Mouse (Mus musculus): ENCODE results near the gene Rere.

Rere gene

DNA sequence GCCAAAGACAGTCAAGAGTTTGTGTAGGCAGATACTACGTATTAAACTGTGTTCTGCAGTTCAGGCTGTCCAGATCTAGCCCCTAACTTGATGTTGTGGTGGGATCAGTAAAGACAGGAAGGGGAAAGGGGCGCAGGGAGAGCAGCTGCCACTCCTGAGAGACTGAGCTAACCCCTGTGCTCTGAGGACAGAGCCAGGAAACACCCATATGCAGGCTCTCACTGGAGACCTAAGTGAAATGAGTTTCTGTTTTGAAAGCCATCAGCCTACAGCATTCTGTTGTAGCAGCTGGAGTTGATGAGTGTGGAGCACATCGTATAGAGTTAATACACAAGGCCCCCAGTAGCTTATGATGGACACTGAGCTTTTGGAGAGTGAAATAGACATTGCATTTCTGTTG is 101.1 kb downstream of the Rere start:
- no peak for DNase-seq (ENCODE audit: low spot score)

DNA sequence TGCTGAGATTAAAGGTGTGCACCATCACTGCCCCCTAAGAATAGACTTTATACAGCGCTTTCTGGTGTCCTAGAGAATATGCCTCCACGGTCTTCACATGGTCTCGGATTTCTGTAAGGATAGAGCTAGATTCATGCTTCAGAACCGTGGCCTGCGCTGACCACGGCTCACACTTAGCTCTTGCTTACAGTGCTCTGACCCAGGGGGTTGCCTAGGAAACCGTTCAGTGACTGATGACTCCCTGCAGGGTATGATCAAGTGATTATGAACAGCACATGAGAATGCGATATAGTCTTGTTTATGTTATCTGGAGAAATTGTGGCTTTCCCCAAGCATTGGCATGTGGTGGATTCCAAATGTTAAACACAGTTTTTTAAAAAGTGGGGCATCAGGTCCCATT is 103.0 kb downstream of the Rere start:
- no peak for DNase-seq (ENCODE audit: low spot score)

DNA sequence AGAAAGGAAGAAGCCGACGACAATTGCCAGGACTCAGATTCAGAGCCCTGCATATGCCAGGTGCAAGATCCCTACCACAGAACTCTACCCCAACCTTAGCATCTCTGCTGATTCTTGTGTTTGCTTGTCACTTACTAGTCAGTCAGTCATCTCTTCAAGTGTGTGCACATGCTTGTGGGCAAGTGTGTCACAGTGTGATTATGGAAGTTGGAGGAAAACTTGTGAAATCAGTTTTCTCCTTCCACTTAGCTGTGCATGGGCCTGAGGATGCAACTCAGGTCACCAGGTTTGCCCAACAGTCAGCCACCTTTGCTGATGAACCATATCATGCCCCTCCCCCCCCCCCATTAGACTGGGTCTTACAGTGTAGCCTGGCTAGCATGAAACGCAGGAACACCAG is 103.5 kb downstream of the Rere start:
- DNase-seq (ENCODE audit: low spot score): no peak

DNA sequence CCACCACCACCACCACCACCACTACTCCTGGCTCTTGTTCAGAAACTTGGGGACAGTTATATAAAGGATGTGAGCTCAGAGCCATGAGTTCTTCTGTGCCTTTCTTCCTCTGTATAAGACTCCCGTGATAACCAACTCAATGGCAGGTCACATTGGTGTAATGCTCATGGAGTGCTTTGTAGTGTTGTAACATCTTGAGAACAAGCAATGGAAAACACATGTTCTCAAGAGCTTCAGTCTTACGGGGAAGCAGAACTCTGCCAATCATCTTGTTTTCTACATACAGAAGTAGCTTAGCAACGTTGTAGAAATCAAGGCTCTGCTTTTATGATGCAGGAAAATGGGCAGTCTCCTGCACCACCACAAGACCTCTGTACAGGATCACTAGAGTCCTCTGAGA is 107.1 kb downstream of the Rere start:
- no peak for DNase-seq (ENCODE audit: low spot score)

DNA sequence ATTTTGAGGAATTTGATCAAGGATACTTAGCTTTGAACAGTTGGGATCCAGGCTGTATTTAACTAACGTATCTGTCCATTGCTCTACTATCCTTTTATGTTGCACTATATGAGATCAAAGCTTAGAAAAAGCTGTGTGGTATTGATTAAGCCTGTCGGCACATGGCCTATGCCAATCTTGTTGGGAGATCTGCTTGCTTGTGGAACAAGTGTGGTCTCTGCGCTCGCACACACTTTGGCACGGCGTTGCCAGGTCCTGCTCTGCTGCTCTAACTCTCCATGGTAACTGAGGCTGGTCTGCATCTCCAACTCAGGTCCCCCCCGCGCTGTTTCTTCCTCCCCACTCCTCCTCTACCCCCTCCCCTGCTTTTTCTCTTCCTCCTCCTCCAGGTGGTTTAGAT is 112.2 kb downstream of the Rere start:
- no peak for DNase-seq (ENCODE audit: low spot score)

DNA sequence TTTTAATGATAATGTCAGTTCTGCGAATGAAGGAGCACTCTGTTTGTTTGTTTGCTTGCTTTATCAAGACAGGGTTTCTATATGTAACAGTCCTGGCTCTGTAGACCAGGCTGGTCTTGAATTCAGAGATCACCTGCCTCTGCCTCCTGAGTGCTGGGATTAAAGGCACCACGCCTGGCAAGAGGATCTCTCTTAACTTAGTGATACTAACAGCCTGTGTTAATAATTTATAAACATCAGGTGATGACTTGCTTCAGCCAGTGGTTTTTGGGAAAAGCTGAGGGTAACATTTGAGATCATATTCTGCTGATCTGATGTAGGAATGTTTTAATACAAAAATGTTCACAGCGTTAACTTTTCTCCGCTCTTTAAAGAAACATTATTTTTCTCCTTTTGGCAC is 112.6 kb downstream of the Rere start:
- DNase-seq (ENCODE audit: low spot score): no peak

DNA sequence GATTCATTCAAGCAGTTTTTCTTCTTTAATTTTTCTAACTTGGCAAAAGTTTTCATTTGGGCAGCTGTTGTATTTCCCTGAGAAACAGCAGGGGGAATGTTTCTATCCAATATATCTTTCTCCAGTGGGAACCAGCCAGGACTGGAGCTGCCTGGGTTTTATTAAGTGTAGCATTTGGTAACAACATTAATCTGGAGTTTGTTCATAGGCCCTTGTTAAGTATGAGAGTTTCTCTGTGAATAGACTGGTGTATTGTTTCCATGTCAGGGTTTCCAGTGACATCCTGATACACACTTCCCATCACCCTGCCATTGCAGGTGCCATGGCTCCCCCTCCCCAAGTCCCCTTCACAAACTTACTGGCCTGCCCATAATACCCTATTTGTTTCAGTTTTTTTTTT is 114.9 kb downstream of the Rere start:
- DNase-seq (ENCODE audit: low spot score): no peak

DNA sequence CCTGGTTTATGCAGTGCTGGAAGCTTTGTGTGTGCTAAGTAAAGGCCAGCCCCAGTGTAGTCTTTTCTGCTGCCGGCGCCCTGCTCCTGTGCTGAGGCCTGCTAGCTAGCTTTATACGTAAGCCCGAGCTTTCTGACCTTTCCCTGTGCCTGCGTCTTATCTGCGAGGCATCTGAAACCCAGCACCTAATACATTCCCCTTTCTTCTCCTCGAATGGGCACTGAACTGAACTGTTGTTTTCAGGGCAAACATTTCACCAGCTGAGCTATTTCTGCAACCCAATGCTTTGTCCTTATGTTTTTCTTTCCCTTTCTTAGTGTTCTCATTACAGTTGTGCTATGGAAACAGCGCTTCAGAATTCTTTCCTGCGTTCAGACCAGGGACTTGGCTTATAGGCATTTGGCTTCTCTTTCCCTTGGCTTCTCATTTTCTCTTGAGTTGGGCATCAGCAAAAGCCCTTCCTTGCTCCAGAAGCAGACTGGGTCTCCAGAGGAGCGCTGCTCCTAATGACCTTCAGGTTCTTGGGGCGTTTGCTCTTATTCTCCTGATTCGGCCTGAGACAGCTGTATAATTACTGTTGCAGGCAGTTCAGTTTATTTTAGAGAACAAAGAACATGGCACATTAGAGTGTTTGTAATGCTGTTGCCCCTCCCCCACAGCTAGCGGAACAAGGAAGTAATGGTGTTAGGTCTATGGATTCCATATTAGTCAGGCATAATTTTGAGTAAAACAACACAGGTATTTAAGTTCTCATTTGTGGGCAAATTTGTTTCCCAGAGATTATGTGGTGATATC is 115.6 kb downstream of the Rere start:
- no peak for DNase-seq (ENCODE audit: low spot score)

DNA sequence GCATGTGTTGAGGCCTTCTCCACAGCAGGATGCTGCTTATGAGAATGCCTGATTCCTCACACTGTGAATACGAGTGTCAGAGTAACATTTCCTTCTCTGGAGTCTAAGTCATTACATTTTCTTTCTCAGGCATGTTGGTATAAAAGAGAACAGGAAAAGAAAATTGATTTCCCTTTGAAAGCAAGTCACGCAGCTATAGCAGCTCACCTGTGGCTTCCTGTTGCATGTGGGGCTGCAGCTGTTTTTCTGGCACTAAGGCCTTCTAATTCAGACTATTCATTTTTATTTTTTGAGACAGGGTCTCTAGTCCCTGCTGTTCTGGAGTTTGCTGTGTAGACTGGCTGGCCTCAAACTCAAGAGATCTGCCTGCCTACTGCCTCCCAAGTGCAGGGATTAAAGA is 117.6 kb downstream of the Rere start:
- no peak for DNase-seq (ENCODE audit: low spot score)

DNA sequence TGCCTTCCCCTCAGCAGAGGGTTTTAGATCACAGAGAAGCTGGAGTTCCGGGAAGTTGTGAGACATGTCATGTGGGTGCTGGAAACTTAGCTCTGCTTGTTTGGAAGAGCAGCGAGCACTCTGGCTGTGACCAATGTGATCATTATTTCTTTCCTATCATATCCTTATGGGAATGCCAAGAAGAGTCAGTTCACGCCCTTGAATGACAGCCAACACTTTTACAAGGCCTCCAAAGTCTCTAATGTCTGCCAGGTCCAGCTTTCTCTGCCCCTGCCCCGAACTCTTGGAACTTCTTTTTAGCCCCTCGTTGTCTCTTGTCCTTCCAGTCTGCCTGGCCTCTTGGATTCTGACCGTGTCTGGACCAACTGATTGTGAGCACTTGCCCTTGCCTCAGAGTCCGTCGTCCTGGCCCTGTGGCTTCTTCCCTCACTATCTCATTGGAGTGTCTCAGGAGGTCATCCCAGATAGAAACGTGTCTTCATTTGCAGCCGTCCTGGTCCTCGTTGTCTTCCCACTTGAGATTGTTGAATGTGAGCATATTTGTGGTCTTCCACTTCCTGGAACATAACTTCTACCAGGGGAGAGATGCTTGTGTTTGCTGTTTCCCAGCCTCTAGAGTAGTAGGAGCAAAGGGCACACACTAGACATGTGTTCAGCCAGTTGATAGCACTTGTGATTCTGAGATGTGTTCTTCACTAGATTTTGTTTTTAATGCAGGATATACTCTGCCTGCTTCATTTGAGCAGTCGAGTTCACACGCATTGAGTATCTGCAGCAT is 120.6 kb downstream of the Rere start:
- no peak for DNase-seq (ENCODE audit: low spot score)

DNA sequence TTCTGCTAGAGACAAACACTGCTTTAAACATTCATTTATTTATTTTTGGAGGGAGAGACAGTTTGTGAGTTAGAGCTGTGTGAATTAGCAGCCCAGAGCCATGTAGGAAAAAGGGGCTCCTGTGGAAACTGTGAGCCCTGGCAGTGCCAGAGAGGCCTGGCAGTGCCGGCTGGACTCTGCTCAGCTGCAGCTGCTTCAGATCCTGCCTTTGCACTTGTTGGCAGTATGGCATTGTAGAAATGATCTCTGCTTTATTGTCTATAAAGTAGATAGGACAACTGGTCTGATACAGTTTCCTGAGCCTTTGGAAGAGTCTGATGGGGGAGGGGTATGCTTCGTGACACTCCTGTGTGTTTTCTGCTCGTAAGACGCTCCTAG is 121.2 kb downstream of the Rere start:
- DNase-seq (ENCODE audit: low spot score): no peak

DNA sequence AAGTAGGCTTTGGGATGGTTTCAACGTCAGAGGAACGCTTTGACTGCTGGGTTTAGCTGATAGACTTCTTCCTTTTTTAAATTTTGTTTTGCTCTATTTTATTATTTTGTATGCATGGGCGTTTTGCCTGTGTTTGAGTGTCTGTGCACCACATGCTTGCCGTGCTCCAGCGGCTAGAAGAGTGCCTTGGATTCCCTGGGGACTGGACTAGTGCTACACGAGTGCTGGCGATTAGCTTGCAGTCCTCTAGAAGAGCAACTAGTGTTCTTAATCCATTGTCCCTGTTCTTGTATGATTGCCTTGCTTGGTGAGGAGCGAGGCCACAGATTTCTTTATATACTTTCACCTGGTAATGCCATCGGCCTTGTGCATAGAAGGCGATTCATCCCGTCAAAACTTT is 122.5 kb downstream of the Rere start:
- no peak for DNase-seq (ENCODE audit: low spot score)

DNA sequence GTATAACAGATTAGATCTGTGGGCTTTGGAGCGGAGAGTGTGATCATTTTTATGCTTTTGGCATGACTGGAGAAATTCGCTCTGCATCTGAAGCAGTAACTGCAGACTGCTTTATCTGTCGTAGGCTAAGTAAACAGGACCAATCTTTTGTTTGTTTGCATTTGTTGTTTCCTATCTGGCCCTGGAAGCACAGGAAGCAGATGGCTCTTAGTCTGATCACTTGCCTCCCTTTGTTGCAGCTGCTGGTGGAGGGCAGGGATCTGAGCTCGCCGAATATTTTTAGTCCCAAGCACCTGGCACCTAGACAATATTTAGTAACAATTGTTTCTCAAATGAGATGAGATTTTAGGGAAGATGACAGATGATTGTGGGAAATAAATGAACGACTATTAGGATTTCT is 123.1 kb downstream of the Rere start:
- no peak for DNase-seq (ENCODE audit: low spot score)

DNA sequence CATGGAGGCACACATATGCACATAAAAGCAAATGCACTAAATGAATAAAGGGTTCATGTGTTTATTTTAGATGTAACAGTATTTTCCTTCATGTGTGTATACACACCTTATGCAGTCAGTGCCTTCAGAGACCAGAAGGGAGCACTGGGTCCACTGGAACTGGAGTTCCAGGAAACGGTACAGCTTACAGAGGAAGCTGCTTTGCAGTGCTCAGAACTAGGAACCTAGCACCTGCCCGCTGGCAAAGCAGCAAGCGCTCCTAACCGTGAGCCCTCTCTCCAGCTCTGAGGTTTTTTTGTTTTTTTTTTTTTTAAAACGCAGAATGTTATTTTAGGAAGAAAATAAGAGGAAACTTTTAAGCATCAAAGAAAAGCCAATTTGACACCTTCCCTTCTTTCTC is 124.3 kb downstream of the Rere start:
- DNase-seq (ENCODE audit: low spot score): no peak

DNA sequence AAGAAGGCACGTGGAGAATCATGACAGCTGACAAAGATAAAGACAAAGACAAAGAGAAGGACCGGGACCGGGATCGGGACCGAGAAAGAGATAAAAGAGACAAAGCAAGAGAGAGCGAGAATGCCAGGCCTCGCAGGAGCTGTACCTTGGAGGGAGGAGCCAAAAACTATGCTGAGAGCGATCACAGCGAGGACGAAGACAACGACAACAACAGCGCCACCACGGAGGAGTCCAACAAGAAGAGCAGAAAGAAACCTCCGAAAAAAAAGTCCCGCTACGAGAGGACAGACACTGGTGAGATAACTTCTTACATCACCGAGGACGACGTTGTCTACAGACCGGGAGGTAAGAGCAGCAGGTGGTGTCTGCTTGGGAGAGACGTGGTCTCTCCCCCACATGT is 124.9 kb downstream of the Rere start:
- no peak for DNase-seq (ENCODE audit: low spot score)

DNA sequence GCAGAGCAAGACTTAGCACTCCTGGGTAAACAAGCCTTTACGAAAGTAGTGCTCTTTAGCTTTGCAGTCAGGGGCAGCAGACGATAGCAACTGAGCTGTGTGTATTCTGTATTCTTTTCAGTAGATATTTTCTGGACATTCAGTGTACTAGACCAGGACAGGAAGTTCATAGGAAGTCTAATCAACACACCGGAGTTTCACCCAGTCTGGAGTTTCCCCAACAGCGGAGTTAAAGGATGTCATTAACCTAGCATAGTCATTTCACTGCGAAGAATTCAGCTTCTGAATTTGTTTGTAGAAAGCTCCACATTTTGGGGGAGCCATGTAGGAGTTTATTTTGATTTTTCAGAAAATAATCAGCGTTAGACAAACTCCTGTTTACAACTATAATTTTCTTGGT is 125.4 kb downstream of the Rere start:
- no peak for DNase-seq (ENCODE audit: low spot score)

DNA sequence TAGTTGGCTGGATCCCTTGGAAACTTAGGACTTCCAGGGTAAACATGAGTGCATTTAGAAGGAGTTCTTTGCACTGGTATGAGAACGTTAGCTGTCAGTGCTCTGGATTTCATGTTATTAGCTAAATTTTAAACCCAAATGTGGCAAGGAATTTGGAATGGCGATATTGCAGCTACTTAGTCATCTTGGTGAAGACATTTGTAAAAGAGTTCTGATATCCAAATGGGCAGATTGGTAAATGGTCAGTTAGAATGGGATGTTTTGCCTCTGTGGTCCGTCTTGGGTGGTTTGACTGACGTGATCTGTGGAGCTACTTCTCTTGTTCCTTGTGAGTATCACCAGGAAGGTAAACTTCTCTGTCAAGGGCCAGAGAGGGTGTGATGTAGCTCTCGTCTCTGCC is 132.8 kb downstream of the Rere start:
- no peak for DNase-seq (ENCODE audit: low spot score)

DNA sequence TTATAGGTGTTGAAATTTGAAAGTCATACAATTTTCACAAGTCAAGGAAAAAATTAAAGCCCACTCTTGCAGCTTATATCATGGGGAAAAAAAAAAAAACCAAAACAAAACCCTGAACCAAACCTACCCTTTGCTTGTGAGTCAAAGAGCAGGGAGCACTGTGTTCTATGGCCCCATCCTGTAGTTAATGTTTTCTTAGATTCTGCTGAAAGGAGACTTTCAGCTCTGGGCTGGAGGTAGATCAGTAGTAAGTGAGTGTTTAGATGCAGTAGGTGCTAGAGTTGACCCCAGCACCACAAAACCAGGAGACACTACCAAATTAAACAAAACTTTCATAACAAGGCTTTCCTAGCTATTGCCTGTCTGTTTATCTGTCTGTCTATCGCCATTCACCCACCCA is 133.3 kb downstream of the Rere start:
- no peak for DNase-seq (ENCODE audit: low spot score)

DNA sequence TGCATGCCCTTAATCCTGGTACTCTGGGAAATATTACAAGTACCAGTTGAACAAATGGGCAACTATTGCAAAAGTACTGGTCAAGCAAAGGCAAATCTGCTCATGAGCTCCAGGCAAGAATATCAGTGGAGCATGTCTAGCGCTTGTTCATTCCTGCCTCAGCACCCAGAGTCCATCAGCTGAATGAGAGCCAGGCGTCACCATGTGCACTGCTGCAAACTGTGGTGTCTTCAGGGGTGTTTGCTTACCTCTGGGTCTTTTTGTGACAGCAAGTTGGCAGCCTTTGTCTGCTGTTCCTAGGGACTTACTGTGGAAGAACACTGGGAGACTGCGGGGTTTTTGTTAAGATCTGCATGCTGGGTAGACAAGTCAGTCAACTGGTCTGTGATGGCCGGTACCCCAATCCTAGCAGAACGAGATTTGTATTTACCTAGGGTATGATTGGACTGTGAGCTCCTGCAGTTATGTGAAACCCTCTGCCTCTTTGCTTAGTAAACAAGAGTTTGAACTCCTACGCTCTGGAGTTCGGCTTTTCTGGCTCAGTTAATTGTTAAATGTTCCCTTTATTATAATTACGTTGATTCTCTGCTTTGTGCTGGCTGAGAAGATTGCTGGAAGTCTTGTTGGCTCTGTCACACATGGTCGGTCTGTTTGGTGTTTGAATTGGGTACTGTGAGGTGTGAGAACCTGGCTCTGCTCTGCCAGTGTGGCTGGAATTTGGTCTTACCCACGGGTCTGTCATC is 134.0 kb downstream of the Rere start:
- DNase-seq (ENCODE audit: low spot score): no peak

DNA sequence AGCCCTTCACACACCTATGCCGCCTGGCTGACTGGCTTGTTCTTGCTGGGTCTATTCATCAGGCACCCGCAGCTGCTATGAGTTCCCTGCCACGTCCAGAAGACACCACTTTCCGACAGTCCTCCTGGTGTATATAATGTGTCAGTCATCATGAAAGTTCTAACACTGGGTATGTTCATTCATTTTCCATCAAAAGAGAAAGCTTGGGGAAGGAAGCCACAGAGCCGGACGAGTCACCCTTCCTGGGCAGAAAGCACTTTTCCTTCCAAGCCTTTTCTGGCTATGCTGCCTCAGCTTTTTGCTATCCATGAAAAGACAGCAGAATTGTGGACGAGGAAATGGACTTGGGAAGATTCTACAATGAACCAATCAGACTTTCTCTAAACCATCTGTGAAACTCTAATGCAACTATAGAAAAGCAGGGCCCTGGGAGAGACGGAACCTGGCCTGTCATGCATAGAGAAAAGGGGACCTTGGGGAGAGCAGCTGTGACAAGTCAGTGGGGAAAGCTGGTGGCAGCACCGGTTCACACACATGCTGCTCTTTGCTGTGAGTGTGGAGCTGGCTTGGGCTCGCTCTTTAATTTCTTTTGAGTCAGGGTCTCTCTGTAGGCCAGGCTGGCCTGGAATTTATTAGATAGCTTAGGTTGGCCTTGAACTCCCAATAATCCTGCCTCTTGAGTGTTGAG is 139.3 kb downstream of the Rere start:
- DNase-seq (ENCODE audit: low spot score): no peak

DNA sequence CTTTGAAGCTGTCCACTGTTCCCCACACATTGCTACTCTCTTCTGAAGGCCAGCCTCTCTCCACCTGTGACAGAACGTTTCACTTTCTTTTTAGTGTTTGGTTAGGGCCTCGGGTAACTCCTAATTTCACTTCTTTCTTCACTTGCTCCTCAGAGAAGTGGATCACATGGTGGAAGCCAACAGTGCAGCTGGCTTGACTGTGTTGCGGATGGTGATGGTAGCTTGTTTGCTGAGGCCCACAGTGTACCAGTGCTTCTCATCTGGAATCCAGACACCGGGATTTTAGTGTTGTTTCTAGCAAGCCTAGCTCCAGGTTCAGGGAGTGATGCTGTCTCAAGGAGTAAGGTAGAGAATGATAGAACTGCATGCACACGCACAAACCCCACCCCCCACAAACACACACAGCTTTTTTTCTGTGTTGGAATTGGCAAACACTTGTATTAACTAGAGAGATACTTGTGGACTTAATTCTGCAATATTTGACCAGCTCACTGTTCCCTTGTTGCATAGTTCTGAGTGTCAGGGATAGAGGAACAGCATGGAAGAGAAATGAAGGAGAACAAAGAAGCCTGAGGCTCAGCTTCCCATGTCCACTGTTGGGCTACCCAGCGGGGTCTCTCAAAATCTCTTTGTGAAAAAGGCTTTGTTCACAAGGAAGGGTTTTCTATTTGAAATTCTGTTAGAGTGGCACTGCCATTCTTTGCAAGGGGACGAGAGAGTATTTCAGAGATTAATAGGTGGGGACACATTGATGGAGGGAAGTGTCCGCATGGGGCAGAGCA is 144.8 kb downstream of the Rere start:
- no peak for DNase-seq (ENCODE audit: low spot score)

Data from layer of hippocampus, adult 11-12 months (tissue).